Mouse (Mus musculus) kidney, adult 9 months (tissue): ENCODE measurements around the gene Atp5s.

Experiments
- DNase-seq: peaks from one replicate; pipeline ENCODE4 v3.0.0; 2022

The Atp5s gene

DNA sequence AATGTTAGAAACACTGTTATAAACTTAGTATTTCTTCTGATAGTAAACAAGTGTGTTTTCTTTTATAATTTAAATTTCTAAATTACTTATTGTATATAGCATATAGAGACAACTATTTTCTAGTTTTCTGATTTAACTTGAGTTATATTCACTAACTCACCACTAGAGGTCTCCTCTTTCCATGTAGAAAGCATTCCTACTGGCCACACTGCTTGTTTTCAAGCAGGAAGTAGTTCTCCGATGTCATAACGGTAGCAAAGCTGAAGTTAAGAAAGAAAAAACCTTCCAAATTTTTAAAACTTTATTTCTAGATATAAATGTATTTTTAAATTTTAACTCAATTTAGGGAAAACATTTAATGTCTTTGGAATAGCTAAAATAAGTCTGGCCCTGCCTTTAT, 8.8 kb downstream of the Atp5s start:
- peak; percentile 45 for DNase-seq

GRCm38 (mm10) chr12:69733923-69734322, 9.2 kb downstream of the Atp5s start:
- DNase-seq, result no peak

- no peak for DNase-seq
These were observed 17.2 kb downstream of the Atp5s start for GRCm38 (mm10) chr12:69741965-69742364.

GRCm38 (mm10) chr12:69744138-69744537, 19.4 kb downstream of the Atp5s start:
- no peak for DNase-seq

DNA sequence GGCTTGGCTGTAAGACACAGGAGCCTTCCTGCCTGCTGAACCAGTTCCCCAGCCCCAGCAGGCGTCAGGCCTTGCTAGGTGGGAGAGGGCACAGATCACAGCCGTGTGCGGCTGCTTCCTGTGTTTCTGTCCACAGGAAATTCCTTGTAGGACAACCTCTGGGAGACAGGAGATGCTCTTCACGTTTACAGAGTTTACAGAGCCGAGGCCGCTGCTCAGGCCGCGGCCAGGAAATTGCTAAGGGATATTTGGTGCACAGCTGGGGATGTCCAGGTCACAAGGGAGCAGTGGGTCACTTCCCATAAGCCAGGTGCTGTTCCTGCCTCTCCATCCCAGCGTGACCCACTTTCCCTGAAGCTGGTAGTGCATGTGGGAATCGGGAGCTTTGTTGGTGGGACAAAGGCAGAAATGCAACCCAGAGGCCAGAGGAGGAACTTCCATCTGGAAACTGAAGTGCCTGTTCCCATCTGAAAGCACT, 27.2 kb downstream of the Atp5s start:
- DNase-seq, result peak; percentile 38

DNA sequence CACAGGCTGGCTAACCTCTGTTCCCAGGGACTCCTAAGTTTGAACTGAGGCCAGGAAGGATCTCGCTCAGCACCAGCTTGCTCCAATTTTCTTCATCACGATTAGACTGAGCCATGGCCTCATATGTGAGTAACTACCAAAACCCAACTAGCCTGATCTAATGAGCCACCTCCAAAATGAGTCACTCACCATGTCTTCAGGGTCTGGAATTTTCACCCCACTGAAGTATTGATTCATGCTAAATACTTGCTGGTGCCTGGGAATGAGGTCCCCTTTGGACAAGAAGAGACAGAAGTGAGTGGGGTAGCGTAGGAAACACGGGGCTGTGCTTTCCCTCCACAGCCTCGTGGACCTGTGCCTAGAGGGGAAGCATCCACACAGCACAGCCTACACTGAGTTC, 29.2 kb downstream of the Atp5s start:
- no peak for DNase-seq

DNA sequence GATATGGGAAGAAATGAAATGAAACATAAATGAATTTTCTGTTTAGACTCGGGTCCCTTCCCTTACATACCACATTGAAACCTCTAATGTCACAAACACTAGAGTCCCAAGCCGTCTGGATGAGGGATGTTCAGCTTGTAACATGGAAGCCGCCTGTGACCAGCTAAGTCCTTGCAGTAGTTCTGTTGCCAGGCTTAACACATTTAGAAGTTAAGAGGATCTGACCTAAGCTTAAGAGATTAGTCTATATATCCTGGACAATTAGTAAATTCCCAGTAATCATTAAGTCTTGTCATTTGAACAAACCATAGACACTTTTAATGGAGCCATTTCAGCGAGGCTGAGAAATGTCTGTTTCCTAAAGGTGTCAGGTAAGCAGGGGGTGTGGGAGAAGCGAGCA, 31.3 kb downstream of the Atp5s start:
- DNase-seq, result no peak

GRCm38 (mm10) chr12:69757418-69758141, 32.8 kb downstream of the Atp5s start:
- peak; percentile 85 for DNase-seq

DNA sequence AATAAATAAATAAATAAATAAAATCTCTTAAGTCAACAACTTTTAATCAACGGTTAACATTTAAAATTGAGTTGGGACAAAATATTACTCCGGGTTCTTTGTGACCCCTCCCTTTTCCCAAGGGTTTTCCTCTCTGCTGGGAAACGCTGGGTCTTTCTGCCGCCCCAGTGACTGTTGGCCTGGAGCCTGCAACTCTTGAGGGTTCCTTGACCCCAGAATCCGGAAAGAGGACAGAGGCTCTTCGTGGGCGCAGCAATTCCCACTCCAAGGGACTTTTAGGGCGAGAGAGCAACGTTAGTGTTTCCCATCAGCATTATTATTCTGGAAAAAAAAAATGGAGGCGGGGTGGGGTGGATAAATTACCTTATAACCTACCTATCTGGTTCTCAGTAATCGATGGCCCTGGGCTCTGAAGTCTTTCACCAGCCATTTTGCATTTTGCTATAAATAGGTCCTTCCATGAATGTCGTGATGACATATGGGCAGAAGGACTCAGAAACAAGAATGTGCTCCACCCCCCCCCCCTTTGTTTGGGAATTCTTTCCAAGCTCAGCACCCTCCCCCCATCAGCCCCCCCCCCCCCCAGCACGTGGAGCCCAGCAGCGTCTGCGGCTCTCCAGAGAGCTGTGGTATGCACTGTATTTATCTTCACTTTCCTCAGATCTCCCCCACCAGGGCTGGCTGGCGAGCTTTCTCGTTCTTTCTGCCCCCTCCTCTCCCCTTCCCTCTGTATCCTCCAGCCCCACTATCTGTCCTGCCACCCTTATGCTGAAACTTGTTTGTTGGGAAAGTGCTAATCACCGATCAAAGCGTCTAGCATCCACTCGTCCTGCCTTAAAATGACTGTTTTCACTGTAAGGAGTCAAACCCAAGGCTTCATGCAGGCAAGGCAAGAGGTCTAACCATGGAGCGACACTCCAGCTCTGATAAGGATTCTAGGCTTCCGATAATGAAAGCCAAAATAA, 33.8 kb downstream of the Atp5s start:
- peak; percentile 72 for DNase-seq

DNA sequence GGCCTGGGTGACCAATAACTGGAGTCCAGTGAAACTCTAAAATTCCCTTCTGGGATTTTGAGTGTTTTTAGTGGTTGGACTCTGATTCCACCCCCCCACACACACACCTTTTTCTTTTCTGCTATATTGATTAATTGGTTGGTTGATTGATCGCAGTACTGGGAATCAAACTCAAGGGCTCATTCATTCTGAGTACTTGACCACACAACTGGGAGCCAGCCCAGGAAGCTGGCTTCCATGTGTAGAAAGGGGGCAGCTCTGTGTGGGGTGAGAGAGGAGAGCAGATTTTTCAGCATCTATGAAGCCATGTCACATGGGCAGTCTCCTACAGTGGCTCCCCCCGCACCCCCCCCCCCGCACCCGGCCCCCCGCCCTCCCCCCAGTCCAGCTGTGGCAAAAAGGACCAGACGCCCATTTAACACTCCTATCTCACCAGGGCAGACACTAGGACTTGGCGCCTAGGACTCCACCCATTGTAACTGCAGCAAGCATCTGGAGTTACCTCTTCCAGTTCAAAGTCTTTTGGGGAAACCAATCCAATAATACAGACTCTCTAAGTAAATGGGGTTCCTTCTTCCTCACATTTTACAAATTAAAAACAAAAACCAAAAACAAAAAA, 34.6 kb downstream of the Atp5s start:
- no peak for DNase-seq

- DNase-seq, result no peak
These were observed 35.3 kb downstream of the Atp5s start for GRCm38 (mm10) chr12:69760014-69760413.

GRCm38 (mm10) chr12:69760743-69761406, 36.1 kb downstream of the Atp5s start:
- no peak for DNase-seq

DNA sequence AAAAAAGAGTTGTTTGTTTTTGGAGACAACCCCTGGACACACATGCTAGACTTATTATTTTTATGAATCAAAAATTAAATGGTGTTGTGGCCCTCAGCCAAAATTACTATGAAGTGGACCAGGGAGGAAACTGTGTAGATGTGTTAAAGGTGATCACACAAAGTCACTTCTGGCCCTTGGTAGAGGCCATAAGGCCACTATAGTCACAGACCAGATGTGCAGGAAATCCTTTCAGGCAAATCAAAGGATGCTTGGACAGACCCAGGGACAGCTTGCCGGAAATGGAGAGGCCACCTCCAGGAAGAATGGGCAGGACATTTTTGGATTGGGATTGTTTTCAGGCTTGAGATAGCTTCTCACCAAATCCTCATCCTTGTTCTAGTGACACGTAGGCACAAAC, 36.9 kb downstream of the Atp5s start:
- DNase-seq, result peak; percentile 57

- DNase-seq, result peak; percentile 60
These were observed 40.8 kb downstream of the Atp5s start for GRCm38 (mm10) chr12:69765543-69765942.

DNA sequence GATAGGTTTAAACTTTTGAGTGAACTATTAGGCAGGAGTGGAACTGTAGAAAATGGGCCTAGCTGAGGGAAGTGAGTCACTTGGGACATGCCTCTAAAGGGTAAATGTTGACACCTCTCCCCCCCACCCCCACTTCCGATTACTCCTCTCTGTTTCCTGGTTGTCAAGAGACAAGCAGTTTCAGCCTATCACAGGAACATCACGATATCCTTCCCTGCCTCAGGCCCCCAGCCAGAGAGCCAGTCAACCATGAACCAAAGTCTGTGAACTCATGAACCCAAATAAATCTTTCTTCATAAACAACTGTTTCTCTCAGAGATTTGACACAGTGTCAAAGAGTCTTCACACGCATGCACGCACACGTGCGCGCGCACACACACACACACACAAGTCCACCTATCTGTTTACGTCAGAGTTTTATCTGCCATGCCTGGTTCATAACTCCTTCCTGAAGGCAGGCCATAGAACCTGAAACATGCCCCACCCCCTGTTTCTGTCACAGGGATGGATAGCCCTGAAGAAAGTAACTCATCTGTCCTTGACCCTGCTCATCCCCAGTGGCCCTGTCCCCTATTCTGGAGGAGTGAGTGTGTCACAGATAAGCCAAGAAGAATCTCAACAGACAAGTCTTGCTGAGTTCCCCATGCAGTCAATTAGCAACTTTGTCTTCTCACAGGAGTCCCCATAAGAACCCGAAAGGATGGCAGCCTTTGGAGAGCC, 41.6 kb downstream of the Atp5s start:
- peak; percentile 89 for DNase-seq

- no peak for DNase-seq
These were observed 42.9 kb downstream of the Atp5s start for GRCm38 (mm10) chr12:69767476-69768258.

- DNase-seq, result no peak
These were observed 44.1 kb downstream of the Atp5s start for GRCm38 (mm10) chr12:69768841-69769240.

DNA sequence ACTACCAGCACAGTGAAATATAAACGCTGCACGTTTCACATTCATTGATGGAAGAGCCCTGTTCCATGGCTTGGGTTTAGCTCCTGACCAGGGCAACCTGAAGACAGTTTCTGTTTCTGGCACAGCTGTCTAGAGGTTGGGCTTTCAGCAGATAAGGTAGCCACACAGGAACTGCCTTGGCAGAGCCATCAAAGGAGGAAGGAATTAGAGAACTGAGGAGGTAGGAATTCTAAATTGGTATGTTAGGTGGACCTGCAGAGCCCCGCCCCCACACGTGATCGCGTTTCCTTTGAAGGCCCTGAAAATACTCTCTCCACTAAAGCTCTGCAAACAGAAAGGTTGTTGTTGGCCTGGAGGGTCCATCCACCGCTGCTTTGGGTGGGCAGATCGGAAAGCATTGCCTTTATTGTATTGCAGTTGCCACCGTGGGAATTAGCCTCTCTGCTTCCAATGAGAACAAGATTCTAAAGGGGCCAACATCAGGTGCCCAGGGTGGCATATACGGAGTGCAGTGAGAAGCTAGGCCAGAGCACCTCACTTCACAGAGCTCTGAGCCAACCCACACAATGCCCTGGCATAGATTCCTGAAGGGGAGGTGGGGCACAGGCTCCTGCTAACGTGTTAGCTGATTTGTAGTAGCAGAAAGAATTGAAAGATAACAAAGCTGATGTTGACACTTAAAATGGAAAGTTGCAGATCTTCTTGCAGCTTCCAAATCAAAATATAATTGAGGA, 52.0 kb downstream of the Atp5s start:
- peak; percentile 75 for DNase-seq

GRCm38 (mm10) chr12:69777341-69777730, 52.6 kb downstream of the Atp5s start:
- peak; percentile 68 for DNase-seq

- DNase-seq, result peak; percentile 80
These were observed 53.2 kb downstream of the Atp5s start for GRCm38 (mm10) chr12:69777957-69778356.

DNA sequence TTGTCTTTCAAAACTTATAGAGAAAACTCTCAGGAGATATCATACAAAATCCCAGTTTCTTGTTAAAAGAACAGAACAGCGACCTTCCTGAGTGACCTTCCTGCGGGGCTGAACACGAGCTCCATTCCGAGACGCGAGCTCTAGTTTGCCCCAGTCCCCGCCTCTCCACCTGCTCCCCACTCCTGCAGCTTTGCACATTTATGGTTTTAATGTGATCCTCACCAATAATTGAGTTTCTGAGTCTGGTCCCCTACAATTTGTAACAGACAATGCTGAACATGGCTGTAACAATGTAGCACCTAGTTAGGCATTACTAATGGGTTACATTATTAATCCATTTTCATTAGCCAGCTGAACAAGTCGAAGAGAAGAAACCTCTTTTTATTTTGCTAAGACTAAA, 56.7 kb downstream of the Atp5s start:
- peak; percentile 76 for DNase-seq
